Mouse (Mus musculus) mature B cell (primary cell): Measurements from ENCODE around the gene Ahcyl1.

ENCODE experiments used
- in situ Hi-C: fragments of 300-500 bp; cut with MboI; formaldehyde crosslinking; loops from 2 replicates; pipeline ENCODE4 v1.14.3; 2019

Ahcyl1 gene

GRCm38 (mm10) chr3:107703675-107704370 is 7.5 kb upstream of the Ahcyl1 start:
- in situ Hi-C loops = no loop called here

GRCm38 (mm10) chr3:107701767-107702394 is 5.5 kb upstream of the Ahcyl1 start:
- in situ Hi-C loops = no loop called here

- in situ Hi-C loops = no loop called here
Observed at GRCm38 (mm10) chr3:107700625-107701024, 4.3 kb upstream of the Ahcyl1 start.

- in situ Hi-C loops = loop anchor here (5.0 kb wide), 1 partner anchor 165 kb away; no protein-coding TSS in a partner anchor
Observed at GRCm38 (mm10) chr3:107696910-107697309, 550 bp upstream of the Ahcyl1 start.

- in situ Hi-C loops = loop anchor here (5.0 kb wide), 1 partner anchor 167 kb away; no protein-coding TSS in a partner anchor
Observed at GRCm38 (mm10) chr3:107695219-107695947, 977 bp downstream of the Ahcyl1 start.

GRCm38 (mm10) chr3:107694256-107694900 is 2.0 kb downstream of the Ahcyl1 start:
- in situ Hi-C loops = no loop called here

GRCm38 (mm10) chr3:107690366-107690765 is 6.0 kb downstream of the Ahcyl1 start:
- in situ Hi-C loops = no loop called here

- in situ Hi-C loops = no loop called here
Observed at GRCm38 (mm10) chr3:107689245-107689644, 7.1 kb downstream of the Ahcyl1 start.

GRCm38 (mm10) chr3:107688236-107688635 is 8.1 kb downstream of the Ahcyl1 start:
- in situ Hi-C loops = no loop called here

GRCm38 (mm10) chr3:107686276-107686977 is 9.9 kb downstream of the Ahcyl1 start:
- in situ Hi-C loops = no loop called here

GRCm38 (mm10) chr3:107685652-107686051 is 10.7 kb downstream of the Ahcyl1 start:
- in situ Hi-C loops = no loop called here

- in situ Hi-C loops = no loop called here
Observed at GRCm38 (mm10) chr3:107683587-107683986, 12.8 kb downstream of the Ahcyl1 start.

GRCm38 (mm10) chr3:107680790-107681576 is 15.4 kb downstream of the Ahcyl1 start:
- in situ Hi-C loops = no loop called here

- in situ Hi-C loops = no loop called here
Observed at GRCm38 (mm10) chr3:107671509-107671908, 24.9 kb downstream of the Ahcyl1 start.

- in situ Hi-C loops = no loop called here
Observed at GRCm38 (mm10) chr3:107670500-107670899, 25.9 kb downstream of the Ahcyl1 start.

GRCm38 (mm10) chr3:107668786-107669185 is 27.6 kb downstream of the Ahcyl1 start:
- in situ Hi-C loops = no loop called here

GRCm38 (mm10) chr3:107667426-107667825 is 28.9 kb downstream of the Ahcyl1 start:
- in situ Hi-C loops = no loop called here

GRCm38 (mm10) chr3:107664641-107665040 is 31.7 kb downstream of the Ahcyl1 start:
- in situ Hi-C loops = no loop called here

- in situ Hi-C loops = no loop called here
Observed at GRCm38 (mm10) chr3:107659000-107659399, 37.4 kb downstream of the Ahcyl1 start.

GRCm38 (mm10) chr3:107656888-107657287 is 39.5 kb downstream of the Ahcyl1 start:
- in situ Hi-C loops = no loop called here

GRCm38 (mm10) chr3:107656151-107656550 is 40.2 kb downstream of the Ahcyl1 start:
- in situ Hi-C loops = no loop called here
